ENCODE assay signal across 7 mouse cellular contexts in the genomic region with DNA sequence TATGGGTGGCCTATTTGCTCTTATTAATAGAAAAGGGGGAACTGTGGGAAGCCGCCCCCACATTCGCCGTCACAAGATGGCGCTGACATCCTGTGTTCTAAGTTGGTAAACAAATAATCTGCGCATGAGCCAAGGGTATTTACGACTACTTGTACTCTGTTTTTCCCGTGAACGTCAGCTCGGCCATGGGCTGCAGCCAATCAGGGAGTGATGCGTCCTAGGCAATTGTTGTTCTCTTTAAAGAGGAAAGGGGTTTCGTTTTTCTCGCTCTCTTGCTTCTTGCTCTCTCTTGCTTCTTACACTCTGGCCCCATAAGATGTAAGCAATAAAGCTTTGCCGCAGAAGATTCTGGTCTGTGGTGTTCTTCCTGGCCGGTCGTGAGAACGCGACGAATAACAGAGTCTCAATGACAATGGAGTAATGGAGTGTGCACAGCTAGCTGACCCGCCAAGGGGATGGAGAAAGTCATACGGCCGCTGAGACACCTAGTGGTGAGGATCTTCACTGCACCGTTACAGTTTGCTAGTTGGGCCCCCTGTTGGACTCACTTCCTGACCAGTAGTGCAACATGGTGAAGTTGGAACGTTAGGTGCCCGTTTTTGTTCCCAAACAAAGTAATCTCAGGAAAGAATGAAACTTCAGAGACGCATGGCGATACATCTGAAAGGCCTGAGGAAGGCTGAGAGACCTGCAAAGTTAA. TPM values are rescaled to one million over a fixed set of nuclear protein-coding genes. Genes with fewer than 3 reads are reported as not detected.
DNase-seq lines count a peak whose midpoint lies in the region; ATAC-seq lines count a peak whose summit lies in the region.
"Not testable (repeated sequence)": the region's sequence is repeated elsewhere in the genome, so short reads cannot be mapped to it uniquely, and the experiment has no call there.

No protein-coding gene starts in this region.

- H3K9ac ChIP-seq in embryonic facial prominence, embryonic 11.5 days (replicated peaks; ENCODE audit: low read length); midbrain, embryonic 13.5 days (replicated peaks): not testable (repeated sequence)

- DNase-seq in adrenal gland, postnatal 10 days: peak; percentile 88
- peak; percentile 92 for DNase-seq in embryonic facial prominence, embryonic 11.5 days (ENCODE audit: low spot score)
- peak; percentile 99 for DNase-seq in heart, adult 11 months
- DNase-seq in kidney, adult 18-20 months: peak; percentile 91
- peak; percentile 86 for DNase-seq in limb, embryonic 10.5 days (ENCODE audit: low spot score)
- peak; percentile 40 for DNase-seq in spleen, adult 12 weeks (ENCODE audit: low spot score)

- not testable (repeated sequence) for H3K27me3 ChIP-seq in embryonic facial prominence, embryonic 11.5 days (ENCODE audit: control insufficient read depth, insufficient read depth, low read length); limb, embryonic 10.5 days (ENCODE audit: low read depth, poor library complexity, severe bottlenecking); midbrain, embryonic 13.5 days

- not testable (repeated sequence) for H3K4me1 ChIP-seq in embryonic facial prominence, embryonic 11.5 days (ENCODE audit: control insufficient read depth, insufficient read depth, low read length); limb, embryonic 10.5 days; midbrain, embryonic 13.5 days (replicated peaks)

- H3K4me2 ChIP-seq in embryonic facial prominence, embryonic 11.5 days (ENCODE audit: low read depth, low read length): not testable (repeated sequence)
- H3K4me2 ChIP-seq in midbrain, embryonic 13.5 days (replicated peaks): peak overlapping the region; percentile 42

- peak; percentile 67; the same call in 1 of the 2 replicates for ATAC-seq in embryonic facial prominence, embryonic 11.5 days (replicated peaks; ENCODE audit: insufficient number of reproducible peaks, low FRiP score, low TSS enrichment, low read depth)
- peak; percentile 96 for ATAC-seq in midbrain, embryonic 13.5 days

- H3K9me3 ChIP-seq in embryonic facial prominence, embryonic 11.5 days (replicated peaks; ENCODE audit: control insufficient read depth, low read length); limb, embryonic 10.5 days (replicated peaks); midbrain, embryonic 13.5 days: not testable (repeated sequence)

- not testable (repeated sequence) for H3K36me3 ChIP-seq in embryonic facial prominence, embryonic 11.5 days (replicated peaks; ENCODE audit: control insufficient read depth, insufficient read depth, low read depth, low read length); limb, embryonic 10.5 days; midbrain, embryonic 13.5 days

- H3K4me3 ChIP-seq in embryonic facial prominence, embryonic 11.5 days (ENCODE audit: low read depth, low read length): not testable (repeated sequence)
- peak overlapping the region; percentile 40 for H3K4me3 ChIP-seq in limb, embryonic 10.5 days
- peak overlapping the region; percentile 29 for H3K4me3 ChIP-seq in midbrain, embryonic 13.5 days (replicated peaks)

- WGBS in embryonic facial prominence, embryonic 11.5 days: 13% methylated on average over 14 of the region's 26 CpGs
- WGBS in limb, embryonic 10.5 days: 24% methylated on average over 14 of the region's 26 CpGs
- 13% methylated on average over 14 of the region's 26 CpGs for WGBS in midbrain, embryonic 13.5 days

- H3K27ac ChIP-seq in embryonic facial prominence, embryonic 11.5 days (replicated peaks; ENCODE audit: low read depth, low read length): not testable (repeated sequence)
- H3K27ac ChIP-seq in limb, embryonic 10.5 days: peak overlapping the region; percentile 62
- peak overlapping the region; percentile 68; the same call in 1 of the 2 replicates for H3K27ac ChIP-seq in midbrain, embryonic 13.5 days

RNA-seq across cellular contexts. Expression of a gene that starts 5.7 kb away (rescaled TPM):
- 100 to 1,000 TPM; 204 to 244 TPM for total RNA-seq in adrenal gland, postnatal 10 days (2021)
- polyA plus RNA-seq in embryonic facial prominence, embryonic 11.5 days (2014; fragmentation: Nextera tagmentation; extraction: Ambion mirVana): 158 and 194 TPM in 2 replicates
- polyA plus RNA-seq in limb, embryonic 10.5 days (2016; fragmentation: Nextera tagmentation; extraction: Ambion mirVana): 114 and 122 TPM in 2 replicates
- polyA plus RNA-seq in midbrain, embryonic 13.5 days (2015; fragmentation: Nextera tagmentation; extraction: Ambion mirVana): 98.6 and 102 TPM in 2 replicates

RNA-seq across cellular contexts. Expression of a gene that starts 45.5 kb away (rescaled TPM):
- 1 to 10 TPM; 6.4 to 8.5 TPM for total RNA-seq in adrenal gland, postnatal 10 days (2021)
- 37.1 and 37.6 TPM in 2 replicates for polyA plus RNA-seq in embryonic facial prominence, embryonic 11.5 days (2014; fragmentation: Nextera tagmentation; extraction: Ambion mirVana)
- 34.8 and 35.3 TPM in 2 replicates for polyA plus RNA-seq in limb, embryonic 10.5 days (2016; fragmentation: Nextera tagmentation; extraction: Ambion mirVana)
- 22.6 and 22.8 TPM in 2 replicates for polyA plus RNA-seq in midbrain, embryonic 13.5 days (2015; fragmentation: Nextera tagmentation; extraction: Ambion mirVana)

RNA-seq across cellular contexts. Expression of a gene that starts 47.5 kb away (rescaled TPM):
- 10 to 100 TPM; 33.1 to 47.3 TPM for total RNA-seq in adrenal gland, postnatal 10 days (2021)
- 26.5 and 29.6 TPM in 2 replicates for polyA plus RNA-seq in embryonic facial prominence, embryonic 11.5 days (2014; fragmentation: Nextera tagmentation; extraction: Ambion mirVana)
- 24.5 and 28.0 TPM in 2 replicates for polyA plus RNA-seq in limb, embryonic 10.5 days (2016; fragmentation: Nextera tagmentation; extraction: Ambion mirVana)
- 31.0 and 37.5 TPM in 2 replicates for polyA plus RNA-seq in midbrain, embryonic 13.5 days (2015; fragmentation: Nextera tagmentation; extraction: Ambion mirVana)

Comparison
In these comparisons a context has a peak if more than half of its experiments do, and no peak if none do; other contexts are left out.
1. DNase-seq: peak in every context shown above with its lines; median percentile 99 in heart, adult 11 months; 92 in embryonic facial prominence, embryonic 11.5 days; 91 in kidney, adult 18-20 months; 88 in adrenal gland, postnatal 10 days; 86 in limb, embryonic 10.5 days; 40 in spleen, adult 12 weeks.